Mouse (Mus musculus): ENCODE measurements around the gene Fmod.

Gene Fmod

DNA sequence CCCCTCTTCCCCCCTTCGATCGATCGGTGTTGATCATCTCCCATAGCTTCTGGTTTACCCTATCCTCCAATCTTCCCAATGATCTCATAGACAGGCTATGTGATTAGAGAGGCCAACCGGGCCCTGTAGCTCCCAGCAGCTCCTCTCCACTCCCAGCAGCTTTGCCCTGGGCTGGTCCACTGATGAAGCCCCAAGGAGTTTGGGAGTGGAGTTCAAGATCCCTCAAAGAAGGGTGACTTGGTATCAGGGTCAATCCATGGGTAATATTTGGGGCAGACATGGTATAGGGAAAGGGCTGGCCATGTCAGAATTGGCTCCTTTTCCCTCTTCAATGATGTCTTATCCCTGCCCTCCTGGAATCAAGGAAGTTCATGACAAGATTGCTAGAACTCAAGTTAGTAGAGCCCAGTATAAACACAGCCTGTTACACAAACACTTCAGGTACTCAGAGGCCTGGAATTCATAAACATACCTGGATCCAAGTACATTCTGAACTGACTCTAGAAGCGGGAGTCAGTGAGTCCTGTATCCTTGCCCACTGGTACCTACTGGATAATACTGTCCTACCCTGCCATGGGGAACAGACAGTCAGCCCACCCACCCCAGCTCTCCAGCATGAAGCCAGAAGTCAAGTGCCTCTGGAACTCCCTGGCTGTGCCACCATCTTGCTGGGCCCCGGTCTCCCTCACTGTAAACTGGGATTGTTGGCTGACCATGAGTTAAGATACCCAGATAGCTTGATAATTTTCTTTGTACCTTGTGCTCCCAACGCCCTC is 60.2 kb downstream of the Fmod start:
- no peak for DNase-seq
